Mouse (Mus musculus): Measurements from ENCODE around the gene Efna5. TPM values are rescaled to one million over a fixed set of nuclear protein-coding genes. Genes with fewer than 3 reads are reported as not detected.

Gene Efna5
- polyA plus RNA-seq, 1 experiment from 2014 or later: 20.2 TPM

DNA sequence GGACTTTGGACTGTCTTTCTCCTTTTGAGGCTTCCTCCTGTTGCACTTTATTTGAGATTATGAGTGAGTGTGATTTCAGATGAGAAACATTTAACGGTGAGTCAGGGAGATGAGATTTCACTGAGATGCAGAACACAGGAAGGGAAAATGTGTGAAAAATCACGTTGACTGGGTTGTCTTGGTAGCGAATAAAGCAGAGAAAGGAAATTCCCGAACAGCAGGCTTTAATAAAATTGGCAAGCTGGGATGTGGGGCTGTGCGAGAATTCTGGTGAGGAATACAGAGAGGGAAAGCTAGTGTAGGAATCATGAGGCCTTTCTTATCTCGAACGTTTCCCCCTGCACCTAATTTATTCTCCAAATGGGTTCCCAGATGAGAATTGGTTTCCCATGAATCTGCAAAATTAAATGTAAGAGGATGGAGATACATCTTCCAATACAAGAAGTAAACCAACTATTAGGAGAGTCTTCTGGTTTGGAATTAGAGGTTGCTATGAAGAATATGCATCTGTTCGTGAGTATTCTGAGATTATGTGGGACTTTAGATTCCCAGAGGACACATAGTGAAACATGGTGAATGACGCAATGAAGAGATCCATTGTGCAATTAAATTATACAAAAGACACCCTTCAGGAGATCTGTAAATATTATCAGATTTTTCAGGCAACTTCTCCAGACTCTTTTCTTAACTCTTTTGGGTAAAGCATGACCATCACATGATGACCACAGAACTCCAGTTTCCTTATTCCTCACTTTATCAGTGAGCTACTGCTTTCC is 290.2 kb downstream of the Efna5 start:
- Histone ChIP-seq H3K27me3 (replicated peaks; ENCODE audit: control insufficient read depth, insufficient read depth, low read length) (no peaks in the 10 kb centered on the region), H3K4me1 (ENCODE audit: control insufficient read depth, insufficient read depth, low read length) (no peaks in the 10 kb centered on the region), H3K27ac (ENCODE audit: low read length) (no peak overlapping the region), H3K36me3 (ENCODE audit: control insufficient read depth, insufficient read depth, low read length) (no peaks in the 10 kb centered on the region), H3K9ac (ENCODE audit: low read depth, low read length) (no peak overlapping the region), H3K4me2 (ENCODE audit: low read depth, low read length) (no peak overlapping the region), H3K9me3 (ENCODE audit: control insufficient read depth, low read length) (no peaks in the 10 kb centered on the region), H3K4me3 (ENCODE audit: low read length) (no peak overlapping the region)
- no peak for ATAC-seq
- WGBS: 72% methylated on average over 9 of the region's 9 CpGs

DNA sequence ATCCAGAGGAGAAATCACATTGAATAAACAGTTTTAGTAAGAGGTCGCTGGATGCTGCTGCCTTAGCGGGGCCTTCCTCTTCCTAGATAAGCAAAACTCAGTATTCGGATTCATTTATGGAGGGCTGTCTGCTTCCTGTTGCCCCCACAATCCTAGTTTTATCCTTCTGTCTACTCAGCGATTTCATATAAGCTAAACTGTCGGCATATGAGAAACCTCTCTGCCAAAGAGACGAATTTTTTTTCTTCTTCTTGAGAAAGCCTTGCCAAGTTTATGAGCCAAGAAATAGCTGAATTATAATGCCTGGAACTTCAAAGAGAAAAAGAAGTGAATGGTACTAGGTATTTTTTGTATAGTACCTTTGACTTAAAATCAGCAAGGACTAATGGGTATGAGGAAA is 301.0 kb downstream of the Efna5 start:
- no peak for ATAC-seq
- H3K4me2 ChIP-seq (ENCODE audit: low read depth, low read length): no peak overlapping the region
- no peak overlapping the region for H3K9ac ChIP-seq (ENCODE audit: low read depth, low read length)
- H3K27ac ChIP-seq (ENCODE audit: low read length): no peak overlapping the region
- H3K4me3 ChIP-seq (ENCODE audit: low read length): no peak overlapping the region
- no peaks in the 10 kb centered on the region for H3K36me3 ChIP-seq (ENCODE audit: control insufficient read depth, insufficient read depth, low read length)
- 40% methylated on average over 6 of the region's 6 CpGs for WGBS
- no peaks in the 10 kb centered on the region for H3K9me3 ChIP-seq (ENCODE audit: control insufficient read depth, low read length)
- no peaks in the 10 kb centered on the region for H3K27me3 ChIP-seq (replicated peaks; ENCODE audit: control insufficient read depth, insufficient read depth, low read length)
- no peaks in the 10 kb centered on the region for H3K4me1 ChIP-seq (ENCODE audit: control insufficient read depth, insufficient read depth, low read length)

GRCm38 (mm10) chr17:62579618-62580017 is 301.5 kb downstream of the Efna5 start:
- H3K4me3 ChIP-seq (ENCODE audit: low read length): no peak overlapping the region
- no peaks in the 10 kb centered on the region for H3K9me3 ChIP-seq (ENCODE audit: control insufficient read depth, low read length)
- no peaks in the 10 kb centered on the region for H3K36me3 ChIP-seq (ENCODE audit: control insufficient read depth, insufficient read depth, low read length)
- WGBS: 63% methylated on average over 6 of the region's 6 CpGs
- ATAC-seq: no peak
- H3K4me1 ChIP-seq (ENCODE audit: control insufficient read depth, insufficient read depth, low read length): 0 out of 2 replicates have a peak, but pooled peaks cover 3% of the 10 kb centered on the region
- no peak overlapping the region for H3K4me2 ChIP-seq (ENCODE audit: low read depth, low read length)
- no peak overlapping the region for H3K9ac ChIP-seq (ENCODE audit: low read depth, low read length)
- H3K27me3 ChIP-seq (replicated peaks; ENCODE audit: control insufficient read depth, insufficient read depth, low read length): no peaks in the 10 kb centered on the region
- no peak overlapping the region for H3K27ac ChIP-seq (ENCODE audit: low read length)

GRCm38 (mm10) chr17:62574499-62575265 is 306.4 kb downstream of the Efna5 start:
- H3K4me3 ChIP-seq (ENCODE audit: low read length): no peak overlapping the region
- H3K27me3 ChIP-seq (replicated peaks; ENCODE audit: control insufficient read depth, insufficient read depth, low read length): no peaks in the 10 kb centered on the region
- 67% methylated on average over 9 of the region's 9 CpGs for WGBS
- 0 out of 2 replicates have a peak, but pooled peaks cover 3% of the 10 kb centered on the region for H3K4me1 ChIP-seq (ENCODE audit: control insufficient read depth, insufficient read depth, low read length)
- ATAC-seq: no peak
- H3K4me2 ChIP-seq (ENCODE audit: low read depth, low read length): no peak overlapping the region
- no peak overlapping the region for H3K9ac ChIP-seq (ENCODE audit: low read depth, low read length)
- H3K36me3 ChIP-seq (ENCODE audit: control insufficient read depth, insufficient read depth, low read length): no peaks in the 10 kb centered on the region
- no peaks in the 10 kb centered on the region for H3K9me3 ChIP-seq (ENCODE audit: control insufficient read depth, low read length)
- H3K27ac ChIP-seq (ENCODE audit: low read length): no peak overlapping the region

DNA sequence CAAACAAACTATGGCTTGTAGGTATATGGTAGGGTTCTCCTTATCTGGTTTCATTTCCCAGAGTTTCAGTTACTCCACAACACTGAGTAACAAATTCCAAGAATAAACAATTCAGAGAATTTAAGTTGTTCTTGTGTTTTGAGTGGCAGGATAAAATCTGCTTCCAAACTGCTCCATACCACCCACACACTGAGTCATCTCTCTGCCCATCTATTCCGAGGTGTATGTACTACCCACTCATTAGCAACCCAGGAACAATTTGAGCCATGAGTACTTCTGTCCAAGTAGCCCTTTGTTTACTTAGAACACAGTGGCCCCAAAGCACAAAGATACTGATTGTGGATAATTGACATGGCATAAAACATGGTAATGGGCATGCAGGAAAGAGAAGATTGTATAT is 311.0 kb downstream of the Efna5 start:
- 63% methylated on average over 1 of the region's 1 CpGs for WGBS
- peaks cover 7% of the 10 kb centered on the region for H3K4me1 ChIP-seq (ENCODE audit: control insufficient read depth, insufficient read depth, low read length)
- no peak overlapping the region for H3K27ac ChIP-seq (ENCODE audit: low read length)
- ATAC-seq: no peak
- H3K27me3 ChIP-seq (replicated peaks; ENCODE audit: control insufficient read depth, insufficient read depth, low read length): no peaks in the 10 kb centered on the region
- H3K4me3 ChIP-seq (ENCODE audit: low read length): no peak overlapping the region
- no peaks in the 10 kb centered on the region for H3K36me3 ChIP-seq (ENCODE audit: control insufficient read depth, insufficient read depth, low read length)
- H3K9ac ChIP-seq (ENCODE audit: low read depth, low read length): no peak overlapping the region
- H3K4me2 ChIP-seq (ENCODE audit: low read depth, low read length): no peak overlapping the region
- H3K9me3 ChIP-seq (ENCODE audit: control insufficient read depth, low read length): no peaks in the 10 kb centered on the region

DNA sequence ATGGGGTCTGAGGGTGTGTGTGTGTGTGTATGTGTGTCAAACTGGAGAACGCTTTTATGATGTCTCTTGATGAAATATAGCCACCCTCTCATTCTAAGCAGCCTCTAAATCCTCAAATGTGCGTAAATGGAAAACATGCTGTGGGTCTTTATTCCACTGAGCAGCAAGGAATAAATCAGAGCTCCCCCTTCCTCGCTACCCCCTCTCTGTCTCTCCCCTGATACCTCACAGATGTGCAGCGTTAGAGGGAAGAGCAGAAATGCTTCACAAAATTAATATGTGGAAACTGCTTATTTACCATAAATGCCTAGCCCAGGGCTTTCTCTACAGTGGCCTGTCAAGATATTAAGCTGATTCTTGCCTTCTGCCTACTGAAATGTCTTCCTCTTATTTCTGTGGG is 313.1 kb downstream of the Efna5 start:
- ATAC-seq: no peak
- no peaks in the 10 kb centered on the region for H3K27me3 ChIP-seq (replicated peaks; ENCODE audit: control insufficient read depth, insufficient read depth, low read length)
- no peaks in the 10 kb centered on the region for H3K9me3 ChIP-seq (ENCODE audit: control insufficient read depth, low read length)
- H3K9ac ChIP-seq (ENCODE audit: low read depth, low read length): no peak overlapping the region
- 65% methylated on average over 4 of the region's 4 CpGs for WGBS
- H3K4me1 ChIP-seq (ENCODE audit: control insufficient read depth, insufficient read depth, low read length): peaks cover 4% of the 10 kb centered on the region
- no peaks in the 10 kb centered on the region for H3K36me3 ChIP-seq (ENCODE audit: control insufficient read depth, insufficient read depth, low read length)
- H3K4me3 ChIP-seq (ENCODE audit: low read length): no peak overlapping the region
- no peak overlapping the region for H3K27ac ChIP-seq (ENCODE audit: low read length)
- H3K4me2 ChIP-seq (ENCODE audit: low read depth, low read length): no peak overlapping the region

DNA sequence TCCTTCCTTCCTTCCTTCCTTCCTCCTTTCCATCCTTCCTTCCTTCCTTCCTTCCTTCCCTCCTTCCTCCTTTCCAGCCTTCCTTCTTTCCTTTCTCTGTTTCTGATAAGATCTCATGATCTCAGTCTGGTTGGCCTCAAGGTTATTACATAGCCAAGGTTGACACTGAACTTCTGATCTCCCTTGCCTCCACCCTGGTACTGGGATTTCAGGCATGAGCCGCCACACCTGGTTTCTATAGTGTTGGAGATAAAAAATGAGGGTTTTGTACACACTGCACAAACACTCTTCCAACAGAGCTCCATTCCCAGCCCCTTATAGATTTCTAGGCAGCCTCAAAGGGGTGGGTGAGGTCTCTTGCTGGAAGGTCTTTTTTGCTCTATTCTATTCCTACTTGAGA is 315.5 kb downstream of the Efna5 start:
- WGBS: 60% methylated on average over 1 of the region's 1 CpGs
- no peak overlapping the region for H3K4me3 ChIP-seq (ENCODE audit: low read length)
- H3K36me3 ChIP-seq (ENCODE audit: control insufficient read depth, insufficient read depth, low read length): no peaks in the 10 kb centered on the region
- no peak overlapping the region for H3K4me2 ChIP-seq (ENCODE audit: low read depth, low read length)
- no peaks in the 10 kb centered on the region for H3K27me3 ChIP-seq (replicated peaks; ENCODE audit: control insufficient read depth, insufficient read depth, low read length)
- peak; percentile 53 for ATAC-seq
- no peak overlapping the region for H3K27ac ChIP-seq (ENCODE audit: low read length)
- H3K9me3 ChIP-seq (ENCODE audit: control insufficient read depth, low read length): no peaks in the 10 kb centered on the region
- H3K9ac ChIP-seq (ENCODE audit: low read depth, low read length): no peak overlapping the region
- H3K4me1 ChIP-seq (ENCODE audit: control insufficient read depth, insufficient read depth, low read length): peaks cover 4% of the 10 kb centered on the region

DNA sequence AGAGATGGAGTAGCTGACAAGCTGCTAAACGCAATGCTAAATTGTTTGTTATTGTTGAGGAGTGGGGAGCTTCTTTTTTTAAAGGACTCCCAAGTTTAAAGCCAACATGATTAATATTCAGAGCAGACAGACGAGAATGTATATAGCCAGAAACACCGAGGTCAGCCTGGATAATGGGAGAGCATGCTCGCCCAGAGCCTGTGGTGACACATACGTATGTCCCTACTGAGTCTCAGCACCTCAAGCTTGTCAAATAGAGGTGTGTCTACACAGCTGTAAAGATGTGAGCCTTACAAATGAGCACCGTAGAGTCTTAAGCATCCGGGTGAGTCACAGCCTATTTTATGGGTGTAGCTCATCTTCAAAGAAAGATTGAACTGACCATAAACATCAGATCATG is 318.7 kb downstream of the Efna5 start:
- 0 out of 2 replicates have a peak, but pooled peaks have one; percentile 52 for ATAC-seq
- WGBS: 48% methylated on average over 7 of the region's 7 CpGs

DNA sequence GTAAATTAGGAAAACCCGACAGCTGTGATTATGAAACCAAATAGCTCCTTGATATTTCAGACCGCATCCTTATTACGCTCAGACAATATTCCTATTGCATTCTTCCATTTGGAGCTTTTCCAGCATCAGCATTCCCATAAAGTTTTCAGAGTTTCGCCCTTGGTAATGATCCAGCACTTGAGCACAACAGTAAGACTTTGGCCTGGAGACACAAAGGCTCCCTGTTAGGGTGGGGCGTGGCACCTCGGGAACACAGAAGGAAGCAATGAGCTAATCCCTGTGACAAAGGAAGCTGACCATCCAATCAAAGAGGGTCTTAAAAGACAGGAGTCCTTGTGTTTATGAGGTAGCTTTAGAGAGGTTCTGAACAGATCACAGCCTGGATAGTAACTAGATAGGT is 323.9 kb downstream of the Efna5 start:
- Histone ChIP-seq H3K4me2 (ENCODE audit: low read depth, low read length) (no peak overlapping the region), H3K27me3 (replicated peaks; ENCODE audit: control insufficient read depth, insufficient read depth, low read length) (no peaks in the 10 kb centered on the region), H3K4me3 (ENCODE audit: low read length) (no peak overlapping the region), H3K27ac (ENCODE audit: low read length) (no peak overlapping the region), H3K4me1 (ENCODE audit: control insufficient read depth, insufficient read depth, low read length) (0 out of 2 replicates have a peak, but pooled peaks cover 3% of the 10 kb centered on the region), H3K36me3 (ENCODE audit: control insufficient read depth, insufficient read depth, low read length) (no peaks in the 10 kb centered on the region), H3K9ac (ENCODE audit: low read depth, low read length) (no peak overlapping the region), H3K9me3 (ENCODE audit: control insufficient read depth, low read length) (no peaks in the 10 kb centered on the region)
- ATAC-seq: peak; percentile 75
- 56% methylated on average over 6 of the region's 6 CpGs for WGBS

More for the DNA sequence above, 318.7 kb downstream of the Efna5 start:
- Histone ChIP-seq H3K27ac (ENCODE audit: low read length) (no peak overlapping the region), H3K9ac (ENCODE audit: low read depth, low read length) (no peak overlapping the region), H3K4me3 (ENCODE audit: low read length) (no peak overlapping the region), H3K4me2 (ENCODE audit: low read depth, low read length) (no peak overlapping the region), H3K4me1 (ENCODE audit: control insufficient read depth, insufficient read depth, low read length) (peaks cover 4% of the 10 kb centered on the region), H3K36me3 (ENCODE audit: control insufficient read depth, insufficient read depth, low read length) (no peaks in the 10 kb centered on the region), H3K27me3 (replicated peaks; ENCODE audit: control insufficient read depth, insufficient read depth, low read length) (no peaks in the 10 kb centered on the region), H3K9me3 (ENCODE audit: control insufficient read depth, low read length) (no peaks in the 10 kb centered on the region)
